Mouse (Mus musculus) kidney, embryonic 14.5 days (tissue): ENCODE results near the gene Psmc4. TPM values are rescaled to one million over a fixed set of nuclear protein-coding genes. Genes with fewer than 3 reads are reported as not detected.
A peak's percentile ranks its signal among the peaks of the same experiment; 100 is the strongest.

Source experiments
- ATAC-seq: fragments of 200-750 bp; cut with Nextera tagmentation; 2 replicates; pipeline ENCODE4 v1.8.0; 2017; ENCODE audit warnings: moderate number of reproducible peaks, mild to moderate bottlenecking, moderate TSS enrichment, moderate library complexity; ENCODE audit not compliant: low FRiP score, low TSS enrichment
- H3K27ac ChIP-seq: fragments of 300-500 bp; sonication (generic); 2 replicates; pipeline ENCODE4 v1.5.1; 2014; ENCODE audit warnings: low read depth, mild to moderate bottlenecking, low read length, moderate library complexity, mixed read lengths
- H3K27me3 ChIP-seq: fragments of 300-500 bp; sonication (generic); 2 replicates; pipeline ENCODE4 v1.6.1; 2014; ENCODE audit warnings: mild to moderate bottlenecking, low read length; ENCODE audit not compliant: control insufficient read depth, insufficient read depth
- H3K36me3 ChIP-seq: fragments of 300-500 bp; sonication (generic); 2 replicates; pipeline ENCODE4 v1.6.1; 2014; ENCODE audit warnings: low read length, mixed read lengths; ENCODE audit not compliant: control insufficient read depth, insufficient read depth
- H3K4me1 ChIP-seq: fragments of 300-500 bp; sonication (generic); 2 replicates; pipeline ENCODE4 v1.6.1; 2014; ENCODE audit warnings: low read length, mixed read lengths; ENCODE audit not compliant: control insufficient read depth, insufficient read depth
- H3K4me2 ChIP-seq: fragments of 300-500 bp; sonication (generic); replicated peaks from 2 replicates; pipeline ENCODE4 v1.6.1; 2014; ENCODE audit warnings: low read depth, mild to moderate bottlenecking, low read length
- H3K4me3 ChIP-seq: fragments of 300-500 bp; sonication (generic); 2 replicates; pipeline ENCODE4 v1.5.1; 2014; ENCODE audit warnings: mild to moderate bottlenecking, low read length
- H3K9ac ChIP-seq: fragments of 300-500 bp; sonication (generic); 2 replicates; pipeline ENCODE4 v1.6.1; 2014; ENCODE audit warnings: low read depth, mild to moderate bottlenecking, low read length, moderate library complexity
- H3K9me3 ChIP-seq: fragments of 300-500 bp; sonication (generic); 2 replicates; pipeline ENCODE4 v1.6.1; 2016; ENCODE audit warnings: low read length; ENCODE audit not compliant: control insufficient read depth
- WGBS: fragments of 180-500 bp; shearing (Covaris S2); extraction: QIAGEN DNeasy Blood & Tissue Kit; methylation state at CpG from one replicate; pipeline ENCODE4 v1.1.7; 2014; 5-methylcytosine and 5-hydroxymethylcytosine counted together
- polyA plus RNA-seq: library from polyadenylated mRNA; unstranded; fragments of >200 nt; fragmentation: Nextera tagmentation; extraction: Ambion mirVana; gene quantifications from 2 replicates; pipeline ENCODE4 v1.2.1, GENCODE M21; 2014

Psmc4 gene
- polyA plus RNA-seq, 1 experiment from 2014 or later = 321 TPM

DNA sequence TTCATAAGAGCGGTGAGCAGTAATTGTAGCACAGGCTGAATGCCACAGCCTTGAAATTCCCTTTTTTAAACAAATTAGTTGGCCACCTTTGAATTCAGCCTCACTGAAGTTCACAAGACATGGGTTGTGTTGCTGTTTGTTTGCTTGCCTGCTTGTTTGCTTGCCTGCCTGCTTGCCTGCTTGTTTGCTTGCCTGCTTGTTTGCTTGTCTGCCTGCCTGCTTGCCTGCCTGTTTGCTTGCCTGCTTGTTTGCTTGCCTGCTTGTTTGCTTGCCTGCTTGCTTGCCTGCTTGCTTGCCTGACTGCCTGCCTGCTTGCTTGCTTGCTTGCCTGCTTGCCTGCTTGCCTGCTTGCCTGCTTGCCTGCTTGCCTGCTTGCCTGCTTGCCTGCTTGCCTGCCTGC, 10.1 kb upstream of the Psmc4 start:
- H3K4me2 ChIP-seq = no peak overlapping the region
- no peak overlapping the region for H3K4me3 ChIP-seq
- H3K27ac ChIP-seq = no peak overlapping the region
- no peaks in the 10 kb centered on the region; the same call in 1 of the 2 replicates for H3K27me3 ChIP-seq
- H3K9me3 ChIP-seq = no peaks in the 10 kb centered on the region
- ATAC-seq = no peak
- no peaks in the 10 kb centered on the region for H3K36me3 ChIP-seq
- no peaks in the 10 kb centered on the region for H3K4me1 ChIP-seq
- H3K9ac ChIP-seq = no peak overlapping the region
- WGBS = 97% methylated on average over 1 of the region's 1 CpGs

DNA sequence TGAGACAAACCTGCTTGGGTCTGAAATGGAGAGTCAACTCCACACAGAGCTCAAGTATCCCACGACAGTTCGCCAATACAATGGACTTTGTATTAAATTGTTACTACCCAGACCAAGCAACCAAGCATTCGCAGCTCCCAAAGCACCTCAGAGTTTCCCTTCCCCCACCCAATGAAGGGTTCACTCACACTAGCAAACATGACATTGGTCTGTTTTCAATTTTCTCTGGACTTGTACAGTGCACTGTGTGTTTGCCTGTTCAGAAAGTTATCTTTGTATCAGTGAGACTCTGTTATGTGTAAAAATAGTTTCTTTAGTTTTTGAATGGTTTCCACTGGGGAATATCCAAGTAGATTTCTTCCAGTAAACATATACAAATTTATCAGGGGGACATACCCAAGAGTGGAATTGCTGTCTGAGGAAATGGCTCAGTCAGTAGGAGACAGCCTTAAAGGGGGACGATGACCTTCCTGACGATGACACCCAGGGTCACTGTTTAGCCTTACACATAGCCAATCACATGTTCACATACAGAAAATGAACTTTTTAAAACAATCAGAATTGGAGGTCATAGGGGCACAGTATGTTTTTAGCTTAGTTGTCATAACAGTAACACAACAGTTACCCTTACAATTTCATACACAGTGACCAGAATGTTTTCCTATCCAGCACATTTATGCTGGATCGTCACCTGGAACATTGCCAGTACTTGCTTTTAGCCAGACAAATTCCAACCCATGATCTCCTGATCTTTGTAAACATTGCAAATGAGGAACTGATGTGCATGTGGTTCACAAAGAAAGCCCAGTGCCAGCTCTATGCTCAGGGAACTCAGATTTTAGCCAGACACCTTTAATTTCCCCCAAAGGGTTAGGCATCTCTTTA, 3.4 kb upstream of the Psmc4 start:
- H3K36me3 ChIP-seq = peaks cover 6% of the 10 kb centered on the region
- ATAC-seq = no peak
- no peak overlapping the region for H3K4me3 ChIP-seq
- no peak overlapping the region; the same call in 1 of the 2 replicates for H3K9ac ChIP-seq
- 0 out of 2 replicates have a peak, but pooled peaks cover 4% of the 10 kb centered on the region for H3K4me1 ChIP-seq
- no peak overlapping the region for H3K4me2 ChIP-seq
- H3K9me3 ChIP-seq = no peaks in the 10 kb centered on the region
- no peaks in the 10 kb centered on the region for H3K27me3 ChIP-seq
- 78% methylated on average over 6 of the region's 6 CpGs for WGBS
- no peak overlapping the region for H3K27ac ChIP-seq

DNA sequence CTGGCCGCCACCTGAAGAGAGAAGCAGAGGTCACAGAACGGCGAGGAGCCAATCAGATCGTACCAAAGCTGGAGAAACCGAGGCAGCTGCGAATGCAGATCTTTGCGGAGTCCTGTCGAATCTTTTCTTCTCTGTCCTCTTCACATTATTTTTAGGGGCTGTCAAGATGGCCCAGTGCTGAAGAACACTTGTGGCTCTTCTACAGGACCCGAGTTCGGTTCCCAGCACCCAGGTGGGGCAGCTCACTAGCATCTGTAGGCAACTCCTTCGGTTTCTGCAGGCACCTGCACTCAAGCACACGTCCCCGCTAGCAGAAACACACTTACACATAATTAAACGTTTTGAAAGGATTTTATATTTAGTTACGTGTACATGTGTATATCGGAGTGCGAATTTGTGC, 683 bp upstream of the Psmc4 start:
- H3K9ac ChIP-seq = peak overlapping the region; percentile 38; the same call in 1 of the 2 replicates
- ATAC-seq = no peak
- peak overlapping the region; percentile 39; the same call in 1 of the 2 replicates for H3K4me2 ChIP-seq
- H3K27me3 ChIP-seq = no peaks in the 10 kb centered on the region
- peaks cover 32% of the 10 kb centered on the region for H3K36me3 ChIP-seq
- H3K4me1 ChIP-seq = 0 out of 2 replicates have a peak, but pooled peaks cover 4% of the 10 kb centered on the region
- 61% methylated on average over 17 of the region's 17 CpGs for WGBS
- no peaks in the 10 kb centered on the region for H3K9me3 ChIP-seq
- H3K4me3 ChIP-seq = peak overlapping the region; percentile 93; the same call in 1 of the 2 replicates
- no peak overlapping the region for H3K27ac ChIP-seq

DNA sequence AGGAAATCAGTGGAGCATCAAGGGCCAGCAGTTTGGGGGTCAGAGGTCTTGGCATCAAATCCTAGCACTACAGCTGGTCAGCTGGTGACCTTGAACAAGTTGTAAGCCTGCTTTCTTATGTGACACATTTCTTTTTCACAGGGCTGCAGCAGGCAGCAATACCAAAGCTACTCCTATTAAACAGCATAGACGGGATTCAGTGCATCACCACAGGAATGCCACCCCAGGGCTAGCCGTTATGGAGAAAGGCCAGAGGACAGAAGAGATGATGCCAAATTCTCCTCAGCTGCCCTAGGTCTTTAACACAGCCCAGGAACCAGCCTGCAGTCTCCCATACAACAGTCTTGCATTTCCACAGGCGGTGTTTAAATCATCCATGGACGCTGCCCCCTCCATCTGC, 5.4 kb downstream of the Psmc4 start:
- no peak overlapping the region for H3K4me3 ChIP-seq
- H3K27ac ChIP-seq = no peak overlapping the region
- H3K4me2 ChIP-seq = no peak overlapping the region
- H3K4me1 ChIP-seq = 0 out of 2 replicates have a peak, but pooled peaks cover 4% of the 10 kb centered on the region
- H3K9me3 ChIP-seq = no peaks in the 10 kb centered on the region
- WGBS = 82% methylated on average over 4 of the region's 4 CpGs
- no peaks in the 10 kb centered on the region for H3K27me3 ChIP-seq
- H3K9ac ChIP-seq = no peak overlapping the region
- H3K36me3 ChIP-seq = peaks cover 86% of the 10 kb centered on the region
- no peak for ATAC-seq

DNA sequence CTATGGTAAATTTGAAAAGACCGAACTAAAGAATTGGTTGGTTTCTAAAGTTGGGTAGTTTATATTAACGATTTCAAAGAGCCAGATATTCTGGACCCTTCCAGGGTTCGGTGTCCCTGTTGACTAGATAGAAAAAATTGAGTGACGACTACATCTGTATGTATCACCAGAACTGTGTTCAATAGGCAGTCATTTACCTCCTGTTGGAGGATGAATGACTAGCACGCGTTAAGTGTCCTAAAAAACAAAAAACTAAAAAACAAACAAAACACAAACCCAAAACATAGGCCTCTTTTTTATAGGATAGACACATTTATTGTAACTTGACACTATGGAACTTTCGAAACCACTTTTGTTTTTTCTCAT, 35.5 kb downstream of the Psmc4 start:
- Histone ChIP-seq H3K9me3 (no peaks in the 10 kb centered on the region), H3K9ac (peak overlapping the region; percentile 67), H3K27me3 (no peaks in the 10 kb centered on the region), H3K4me3 (peak overlapping the region; percentile 69), H3K4me2 (peak overlapping the region; percentile 72), H3K36me3 (no peaks in the 10 kb centered on the region; the same call in 1 of the 2 replicates), H3K27ac (no peak overlapping the region), H3K4me1 (peaks cover 5% of the 10 kb centered on the region; the same call in 1 of the 2 replicates)
- WGBS = 25% methylated on average over 7 of the region's 7 CpGs
- ATAC-seq = no peak; the same call in 1 of the 2 replicates

DNA sequence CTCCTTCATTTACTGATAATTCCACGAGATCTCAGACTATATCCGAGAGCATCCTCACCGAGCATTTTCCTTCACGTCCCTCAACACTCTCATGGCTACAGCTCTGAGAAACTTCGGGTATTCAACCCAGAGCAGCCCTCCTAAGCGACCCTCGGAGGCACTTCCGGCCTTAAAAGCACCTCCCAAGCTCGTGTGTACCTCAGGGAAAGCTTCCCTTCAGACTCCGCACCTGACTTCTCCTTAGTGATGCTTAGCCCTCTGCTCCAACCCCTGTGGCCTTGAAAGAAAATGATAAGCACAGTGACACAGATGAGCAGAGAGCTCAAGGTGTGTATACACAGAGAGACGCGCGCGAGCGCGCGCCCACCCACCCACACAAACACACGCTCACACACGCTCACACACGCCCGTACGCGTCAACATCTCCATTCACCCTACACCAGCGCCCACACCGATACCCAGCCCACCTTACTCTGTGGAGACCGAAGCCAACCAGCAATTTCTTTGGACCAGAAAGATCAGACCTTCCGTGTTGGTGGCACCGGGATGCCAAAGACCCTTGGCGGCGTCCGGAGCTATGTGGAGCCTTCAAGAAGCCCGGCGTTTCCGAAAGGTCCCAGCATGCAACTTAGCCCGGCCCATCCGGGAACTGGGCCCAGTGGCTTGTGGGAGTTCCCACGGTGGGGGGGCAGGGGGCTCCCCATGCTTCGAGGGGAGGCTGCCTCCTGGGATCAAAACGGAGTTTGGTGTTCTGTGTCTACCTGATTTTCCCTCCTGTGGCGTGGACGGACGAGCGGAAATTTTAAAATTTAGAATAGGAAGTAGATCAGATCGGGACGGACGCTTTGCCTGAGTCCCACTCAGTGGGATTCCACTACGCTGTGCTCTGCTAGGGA, 36.1 kb downstream of the Psmc4 start, which contains the start of gene Zfp850:
TSS of gene Zfp850 (minus strand) at position 567 of the 896 bp plus-strand sequence.
- Histone ChIP-seq H3K27me3 (no peaks in the 10 kb centered on the region), H3K36me3 (no peaks in the 10 kb centered on the region; the same call in 1 of the 2 replicates), H3K9me3 (no peaks in the 10 kb centered on the region), H3K27ac (no peak within 1 kb of the TSS; the same call in 1 of the 2 replicates), H3K4me2 (peak within 1 kb of the TSS; percentile 72), H3K9ac (peak within 1 kb of the TSS; percentile 67), H3K4me3 (peak within 1 kb of the TSS; percentile 69), H3K4me1 (peaks cover 5% of the 10 kb centered on the region; the same call in 1 of the 2 replicates)
- under 1% methylated on average over 47 of the region's 47 CpGs for WGBS
- peak; percentile 96 for ATAC-seq

DNA sequence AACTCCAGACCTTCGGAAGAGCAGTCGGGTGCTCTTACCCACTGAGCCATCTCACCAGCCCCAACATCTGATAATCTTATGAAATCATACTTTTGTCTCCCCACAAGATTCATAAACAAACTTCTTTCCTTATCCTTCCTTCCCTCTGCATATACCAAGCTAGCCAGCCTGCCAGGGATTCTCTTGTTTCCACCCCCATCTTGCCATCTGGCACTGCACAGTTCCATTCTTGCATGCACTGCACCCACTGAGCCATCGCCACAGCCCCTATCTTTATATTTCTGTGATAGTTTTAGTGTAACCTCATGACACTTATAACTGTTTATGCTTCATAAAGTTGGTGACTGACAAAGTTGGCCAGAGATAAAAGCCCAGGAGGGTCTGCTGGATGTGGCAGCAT, 39.6 kb downstream of the Psmc4 start:
- Histone ChIP-seq H3K27me3 (no peaks in the 10 kb centered on the region), H3K4me2 (no peak overlapping the region), H3K4me3 (no peak overlapping the region), H3K4me1 (peaks cover 5% of the 10 kb centered on the region; the same call in 1 of the 2 replicates), H3K9me3 (no peaks in the 10 kb centered on the region), H3K9ac (no peak overlapping the region), H3K27ac (no peak overlapping the region), H3K36me3 (peaks cover 12% of the 10 kb centered on the region; the same call in 1 of the 2 replicates)
- ATAC-seq = no peak
- WGBS = 99% methylated on average over 3 of the region's 3 CpGs
